Mouse (Mus musculus) midbrain, embryonic 12.5 days (tissue): ENCODE results near the gene Siah1a. TPM values are rescaled to one million over a fixed set of nuclear protein-coding genes. Genes with fewer than 3 reads are reported as not detected.

Experiments
- ATAC-seq: fragments of 200-750 bp; cut with Nextera tagmentation; 2 replicates; pipeline ENCODE4 v1.8.0; 2017; ENCODE audit warnings: low read depth, moderate TSS enrichment, moderate library complexity; ENCODE audit not compliant: low FRiP score
- H3K27ac ChIP-seq: fragments of 300-500 bp; sonication (generic); replicated peaks from 2 replicates; pipeline ENCODE4 v1.5.1; 2016; ENCODE audit warnings: mild to moderate bottlenecking
- H3K27me3 ChIP-seq: fragments of 300-500 bp; sonication (generic); 2 replicates; pipeline ENCODE4 v1.6.1; 2016; ENCODE audit warnings: mild to moderate bottlenecking
- H3K36me3 ChIP-seq: fragments of 300-500 bp; sonication (generic); 2 replicates; pipeline ENCODE4 v1.6.1; 2016
- H3K4me1 ChIP-seq: fragments of 300-500 bp; sonication (generic); 2 replicates; pipeline ENCODE4 v1.6.1; 2016
- H3K4me2 ChIP-seq: fragments of 300-500 bp; sonication (generic); replicated peaks from 2 replicates; pipeline ENCODE4 v1.6.1; 2016; ENCODE audit warnings: mild to moderate bottlenecking, moderate library complexity
- H3K4me3 ChIP-seq: fragments of 300-500 bp; sonication (generic); 2 replicates; pipeline ENCODE4 v1.5.1; 2016; ENCODE audit warnings: mild to moderate bottlenecking
- H3K9ac ChIP-seq: fragments of 300-500 bp; sonication (generic); replicated peaks from 2 replicates; pipeline ENCODE4 v1.6.1; 2016; ENCODE audit warnings: mild to moderate bottlenecking, moderate library complexity
- H3K9me3 ChIP-seq: fragments of 300-500 bp; sonication (generic); 2 replicates; pipeline ENCODE4 v1.6.1; 2016; ENCODE audit warnings: mild to moderate bottlenecking
- WGBS: fragments of 180-500 bp; shearing (Covaris S2); methylation state at CpG from one replicate; pipeline ENCODE4 v1.1.7; 2016; 5-methylcytosine and 5-hydroxymethylcytosine counted together
- polyA plus RNA-seq: library from polyadenylated mRNA; unstranded; fragments of >200 nt; fragmentation: Nextera tagmentation; extraction: Ambion mirVana; gene quantifications from 2 replicates; pipeline ENCODE4 v1.2.1, GENCODE M21; 2016

The Siah1a gene
- polyA plus RNA-seq, 1 experiment from 2014 or later = 89.8 TPM

DNA sequence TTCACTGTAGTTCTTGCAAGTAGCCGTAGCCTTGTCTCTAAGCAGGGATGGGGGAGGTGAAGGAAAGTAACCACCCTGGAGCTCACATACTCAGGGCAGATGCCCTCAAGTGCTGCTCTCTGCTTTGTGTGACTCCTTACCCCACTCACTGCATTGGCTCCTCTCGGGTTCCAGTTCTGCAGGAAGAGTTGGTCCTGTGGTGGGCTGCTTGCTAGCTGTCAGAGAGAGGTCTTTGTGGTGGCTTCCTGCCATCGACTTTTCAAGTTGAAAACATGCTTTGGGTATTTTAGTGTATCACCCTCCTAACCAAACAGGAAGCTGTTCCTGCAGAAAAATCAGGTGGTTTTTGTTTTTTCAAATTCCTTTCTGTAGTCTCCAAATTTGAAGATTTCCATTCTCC is 59.1 kb downstream of the Siah1a start:
- H3K4me3 ChIP-seq = no peak overlapping the region
- H3K27ac ChIP-seq = no peak overlapping the region
- 0 out of 2 replicates have a peak, but pooled peaks cover 7% of the 10 kb centered on the region for H3K36me3 ChIP-seq
- H3K9me3 ChIP-seq = no peaks in the 10 kb centered on the region
- H3K27me3 ChIP-seq = no peaks in the 10 kb centered on the region
- no peaks in the 10 kb centered on the region for H3K4me1 ChIP-seq
- ATAC-seq = no peak
- H3K9ac ChIP-seq = no peak overlapping the region
- WGBS = 87% methylated on average over 3 of the region's 3 CpGs
- no peak overlapping the region for H3K4me2 ChIP-seq

Other genes with a start within 250 kb of the Siah1a start
- gene Abcc12, start 165.2 kb downstream of the Siah1a start, polyA plus RNA-seq = 0.06 and 0.07 TPM in 2 replicates
- gene Lonp2, start 121.9 kb downstream of the Siah1a start, polyA plus RNA-seq = 75.9 and 76.7 TPM in 2 replicates
- gene Gm10638, start 235 bp downstream of the Siah1a start, polyA plus RNA-seq = 9.7 and 10.1 TPM in 2 replicates
- gene N4bp1, start 139.3 kb upstream of the Siah1a start, polyA plus RNA-seq = 13.2 TPM in 2 replicates